Mouse (Mus musculus) liver, adult 2 months (tissue): ENCODE results near the gene Lrrtm1. TPM values are rescaled to one million over a fixed set of nuclear protein-coding genes. Genes with fewer than 3 reads are reported as not detected.

Experiments used
- DNase-seq: peaks from one replicate; pipeline ENCODE4 v3.0.0-alpha.2; 2011; ENCODE audit warnings: low read depth, low spot score; ENCODE audit errors: extremely low read depth
- H3K27ac ChIP-seq: fragments of 200-500 bp; replicated peaks from 2 replicates; pipeline ENCODE4 v1.5.1; 2012; ENCODE audit warnings: low read depth, mild to moderate bottlenecking, control low read depth, inconsistent platforms, low read length; ENCODE audit not compliant: insufficient read depth
- H3K27me3 ChIP-seq: fragments of 200-500 bp; 2 replicates; pipeline ENCODE4 v1.6.1; 2012; ENCODE audit warnings: mild to moderate bottlenecking, moderate library complexity, low read length, inconsistent platforms; ENCODE audit not compliant: control insufficient read depth, insufficient read depth
- H3K36me3 ChIP-seq: fragments of 200-500 bp; 2 replicates; pipeline ENCODE4 v1.6.1; 2012; ENCODE audit warnings: low read length, inconsistent platforms; ENCODE audit not compliant: control insufficient read depth, insufficient read depth
- H3K4me1 ChIP-seq: fragments of 200-500 bp; 2 replicates; pipeline ENCODE4 v1.6.1; 2011; ENCODE audit warnings: low read length; ENCODE audit not compliant: control insufficient read depth, insufficient read depth
- H3K4me3 ChIP-seq: fragments of 200-500 bp; 2 replicates; pipeline ENCODE4 v1.5.1; 2011; ENCODE audit warnings: low read depth, mild to moderate bottlenecking, control low read depth, low read length, moderate library complexity; ENCODE audit not compliant: insufficient read depth
- H3K79me2 ChIP-seq: fragments of 200-500 bp; 2 replicates; pipeline ENCODE4 v1.6.1; 2012; ENCODE audit warnings: inconsistent platforms, mild to moderate bottlenecking, low read length, moderate library complexity; ENCODE audit not compliant: control insufficient read depth, insufficient read depth
- H3K9ac ChIP-seq: fragments of 200-500 bp; 2 replicates; pipeline ENCODE4 v1.6.1; 2012; ENCODE audit warnings: low read depth, mild to moderate bottlenecking, control low read depth, inconsistent platforms, low read length
- CTCF ChIP-seq: fragments of 200-500 bp; IDR thresholded peaks from 2 replicates; pipeline ENCODE4 v1.5.1; 2011; ENCODE audit warnings: low read depth, low read length, control low read depth
- POLR2A ChIP-seq: fragments of 200-500 bp; IDR thresholded peaks from 2 replicates; pipeline ENCODE4 v1.6.1; 2011; ENCODE audit warnings: low read length, control low read depth; ENCODE audit not compliant: insufficient read depth; ENCODE audit errors: extremely low read depth
- WGBS: fragments of 180-500 bp; shearing (Covaris S2); methylation state at CpG from one replicate; pipeline ENCODE4 v1.1.7; 2018; 5-methylcytosine and 5-hydroxymethylcytosine counted together
- polyA plus RNA-seq: library from polyadenylated mRNA; depleted of rRNA; stranded (reverse); fragments of >200 nt; gene quantifications from 2 replicates; pipeline ENCODE4 v1.2.3, GENCODE M21; 2012
- total RNA-seq: library from RNA; depleted of rRNA; stranded (reverse); fragments of >200 nt; gene quantifications from 2 replicates; pipeline ENCODE4 v1.2.3, GENCODE M21; 2014

Lrrtm1 gene
- total and polyA plus RNA-seq, 2 experiments, result not detected

DNA sequence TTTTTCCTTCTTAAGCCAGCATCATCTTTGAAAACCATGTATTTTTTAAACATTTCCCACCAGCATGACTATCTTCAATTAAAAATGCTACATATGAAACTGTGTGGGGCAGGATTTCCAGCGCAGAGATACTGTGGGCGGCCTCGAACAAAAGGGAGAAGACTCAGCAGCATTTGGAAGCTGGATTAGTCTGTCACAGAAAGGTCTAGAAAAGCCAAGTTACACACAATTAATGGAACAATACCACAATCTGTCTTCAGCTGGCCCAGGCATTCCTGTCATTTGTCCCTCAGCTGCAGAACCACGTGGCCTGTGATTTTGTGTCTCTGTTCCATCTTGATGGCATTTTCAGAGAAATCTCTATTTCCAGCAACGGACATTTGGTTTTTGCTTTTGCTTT, 11.0 kb downstream of the Lrrtm1 start:
- no peak for DNase-seq
- WGBS, result 70% methylated on average over 5 of the region's 5 CpGs
- H3K4me1 ChIP-seq, result no peaks in the 10 kb centered on the region
- no peak overlapping the region for H3K27ac ChIP-seq
- no peaks in the 10 kb centered on the region for H3K36me3 ChIP-seq
- TF ChIP-seq POLR2A (no peak), CTCF (no peak)
- no peak overlapping the region for H3K9ac ChIP-seq
- no peaks in the 10 kb centered on the region for H3K27me3 ChIP-seq
- H3K4me3 ChIP-seq, result no peak overlapping the region
- no peaks in the 10 kb centered on the region for H3K79me2 ChIP-seq

DNA sequence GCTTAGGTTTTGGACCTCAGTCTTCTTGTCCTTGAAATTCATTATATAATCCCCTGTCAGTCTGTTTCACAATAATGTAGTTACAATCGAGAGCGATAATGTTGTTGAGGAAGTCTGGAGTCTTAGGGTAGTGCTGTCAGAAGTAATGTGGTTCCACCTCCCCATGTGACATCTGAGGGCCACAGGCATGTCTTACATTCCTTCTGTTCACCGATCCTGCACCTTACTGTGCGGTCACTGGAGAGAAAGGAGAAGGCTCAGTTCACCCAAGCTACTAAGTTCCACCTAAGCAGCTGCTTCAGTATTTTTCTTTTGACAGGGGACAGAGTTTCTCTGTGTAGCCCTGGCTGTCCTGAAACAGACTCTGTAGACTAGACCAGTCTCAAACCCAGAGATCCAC, 13.9 kb downstream of the Lrrtm1 start:
- no peaks in the 10 kb centered on the region for H3K36me3 ChIP-seq
- no peaks in the 10 kb centered on the region for H3K27me3 ChIP-seq
- H3K4me1 ChIP-seq, result no peaks in the 10 kb centered on the region
- H3K4me3 ChIP-seq, result no peak overlapping the region
- 87% methylated on average over 4 of the region's 4 CpGs for WGBS
- H3K9ac ChIP-seq, result no peak overlapping the region
- no peak for TF ChIP-seq CTCF
- TF ChIP-seq POLR2A, result no peak
- no peak overlapping the region for H3K27ac ChIP-seq
- no peaks in the 10 kb centered on the region for H3K79me2 ChIP-seq
- no peak for DNase-seq

DNA sequence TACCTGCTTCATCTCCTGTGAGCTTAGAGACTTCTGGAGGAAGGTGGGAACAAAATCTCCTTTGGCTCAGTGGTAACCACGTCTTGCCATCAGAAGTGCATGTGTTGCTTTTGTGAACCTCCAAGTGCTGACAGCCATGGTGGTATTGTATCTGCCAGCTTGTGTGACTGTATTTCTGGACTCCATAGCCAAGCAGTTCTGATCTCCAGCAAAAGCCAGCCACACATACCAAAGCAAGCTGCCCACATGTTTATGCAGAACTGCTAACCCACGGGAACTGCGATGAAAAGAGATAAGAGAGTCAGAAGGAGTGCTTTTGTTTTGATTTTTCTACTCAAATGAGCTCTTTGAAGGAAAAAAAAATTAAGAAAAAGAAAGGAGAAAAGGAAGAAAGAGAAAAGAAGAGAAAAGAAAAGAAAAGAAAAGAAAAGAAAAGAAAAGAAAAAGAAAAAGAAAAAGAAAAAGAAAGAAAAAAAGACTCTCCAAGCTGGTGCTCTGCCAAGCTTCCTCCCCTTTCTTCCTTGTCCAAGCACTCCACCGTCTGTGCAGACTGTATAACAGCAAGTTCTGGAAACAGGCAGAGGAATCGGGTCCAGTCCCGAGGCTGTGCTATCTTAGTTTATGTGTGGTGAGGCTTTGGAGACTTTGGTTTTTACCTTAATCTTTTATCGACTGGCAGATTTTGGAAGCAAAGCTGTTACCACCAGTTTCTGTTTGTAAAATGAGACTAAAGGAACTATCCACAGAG, 15.0 kb downstream of the Lrrtm1 start:
- H3K27ac ChIP-seq, result no peak overlapping the region
- H3K27me3 ChIP-seq, result no peaks in the 10 kb centered on the region
- no peaks in the 10 kb centered on the region for H3K79me2 ChIP-seq
- H3K4me1 ChIP-seq, result no peaks in the 10 kb centered on the region
- peak; percentile 14 for DNase-seq
- H3K4me3 ChIP-seq, result no peak overlapping the region
- no peaks in the 10 kb centered on the region for H3K36me3 ChIP-seq
- peak; percentile 27; the same call in 1 of the 2 replicates for TF ChIP-seq CTCF
- no peak for TF ChIP-seq POLR2A
- H3K9ac ChIP-seq, result no peak overlapping the region
- 42% methylated on average over 7 of the region's 7 CpGs for WGBS

DNA sequence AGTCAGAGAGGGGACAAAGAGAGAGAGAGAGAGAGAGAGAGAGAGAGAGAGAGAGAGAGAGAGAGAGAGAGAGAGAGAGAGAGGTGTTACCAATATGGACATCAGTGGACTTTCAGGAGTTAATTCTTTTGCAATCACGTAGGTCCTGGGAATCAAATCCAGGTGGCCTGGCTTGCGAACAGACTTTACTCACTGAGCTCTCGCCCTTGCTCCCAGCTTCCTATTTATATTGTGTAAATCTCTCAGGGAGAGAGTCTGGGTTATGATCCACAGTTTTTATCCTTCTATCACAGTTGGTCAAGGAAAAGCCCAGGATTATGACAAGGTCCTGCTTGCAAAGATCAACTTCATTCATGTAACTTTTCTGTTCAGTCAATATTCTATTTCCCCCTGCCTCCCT, 22.7 kb downstream of the Lrrtm1 start:
- H3K9ac ChIP-seq, result no peak overlapping the region
- no peak overlapping the region for H3K27ac ChIP-seq
- H3K79me2 ChIP-seq, result no peaks in the 10 kb centered on the region
- no peak for TF ChIP-seq POLR2A
- DNase-seq, result peak; percentile 8
- no peaks in the 10 kb centered on the region for H3K27me3 ChIP-seq
- no peaks in the 10 kb centered on the region for H3K36me3 ChIP-seq
- no peaks in the 10 kb centered on the region for H3K4me1 ChIP-seq
- no peak overlapping the region for H3K4me3 ChIP-seq
- 30% methylated on average over 3 of the region's 3 CpGs for WGBS

DNA sequence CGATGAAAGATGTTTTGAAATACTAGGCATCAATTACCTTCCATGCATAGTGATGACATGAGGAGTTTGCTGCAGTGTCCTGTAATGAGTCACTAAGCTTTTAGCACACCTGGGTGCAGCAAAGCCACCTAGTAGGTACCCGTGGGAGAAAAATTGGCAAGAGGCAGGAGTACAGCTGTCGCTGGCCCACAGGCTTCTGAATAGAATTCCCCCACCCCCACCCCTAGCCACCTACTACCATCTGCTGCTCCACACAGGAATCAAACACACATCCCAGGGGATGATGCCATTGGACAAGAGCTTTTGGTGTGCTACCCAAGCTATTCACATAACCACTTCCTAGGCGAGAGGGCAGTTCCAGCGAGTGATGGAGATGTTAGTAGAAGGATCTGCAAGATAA, 36.3 kb downstream of the Lrrtm1 start:
- Histone ChIP-seq H3K9ac (no peak overlapping the region), H3K36me3 (no peaks in the 10 kb centered on the region)

DNA sequence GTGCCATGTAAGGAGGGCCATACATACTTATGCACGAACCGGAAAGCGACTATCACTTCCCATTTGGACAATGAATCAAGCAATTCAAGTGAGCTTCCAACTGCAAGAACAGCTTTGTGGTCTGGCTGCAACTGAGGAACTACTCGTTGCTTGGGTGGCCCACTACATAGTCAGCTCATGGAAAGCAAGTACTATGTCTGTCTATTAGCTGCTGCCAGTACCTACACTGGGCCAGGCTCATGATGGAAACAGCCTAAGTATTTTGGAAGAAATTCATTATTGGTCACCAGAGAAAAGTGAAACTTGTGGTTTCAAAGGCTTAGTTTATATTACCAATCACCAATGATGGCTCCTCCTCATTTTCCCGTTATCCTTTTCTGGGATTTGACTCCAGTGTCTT, 43.8 kb downstream of the Lrrtm1 start:
- no peak overlapping the region for H3K27ac ChIP-seq
- WGBS, result 79% methylated on average over 5 of the region's 5 CpGs

More for the DNA sequence above, 36.3 kb downstream of the Lrrtm1 start:
- DNase-seq, result no peak
- H3K27me3 ChIP-seq, result no peaks in the 10 kb centered on the region
- H3K4me1 ChIP-seq, result no peaks in the 10 kb centered on the region
- no peak overlapping the region for H3K4me3 ChIP-seq
- WGBS, result 85% methylated on average over 5 of the region's 5 CpGs
- TF ChIP-seq CTCF (no peak), POLR2A (no peak)
- H3K79me2 ChIP-seq, result no peaks in the 10 kb centered on the region
- H3K27ac ChIP-seq, result no peak overlapping the region

More for the DNA sequence above, 43.8 kb downstream of the Lrrtm1 start:
- no peaks in the 10 kb centered on the region for H3K79me2 ChIP-seq
- no peaks in the 10 kb centered on the region for H3K36me3 ChIP-seq
- no peak for TF ChIP-seq CTCF
- TF ChIP-seq POLR2A, result no peak
- H3K4me3 ChIP-seq, result no peak overlapping the region
- H3K4me1 ChIP-seq, result no peaks in the 10 kb centered on the region
- H3K27me3 ChIP-seq, result no peaks in the 10 kb centered on the region
- H3K9ac ChIP-seq, result no peak overlapping the region
- no peak for DNase-seq
